8 mouse cellular contexts compared by ENCODE assay signal in the genomic region with DNA sequence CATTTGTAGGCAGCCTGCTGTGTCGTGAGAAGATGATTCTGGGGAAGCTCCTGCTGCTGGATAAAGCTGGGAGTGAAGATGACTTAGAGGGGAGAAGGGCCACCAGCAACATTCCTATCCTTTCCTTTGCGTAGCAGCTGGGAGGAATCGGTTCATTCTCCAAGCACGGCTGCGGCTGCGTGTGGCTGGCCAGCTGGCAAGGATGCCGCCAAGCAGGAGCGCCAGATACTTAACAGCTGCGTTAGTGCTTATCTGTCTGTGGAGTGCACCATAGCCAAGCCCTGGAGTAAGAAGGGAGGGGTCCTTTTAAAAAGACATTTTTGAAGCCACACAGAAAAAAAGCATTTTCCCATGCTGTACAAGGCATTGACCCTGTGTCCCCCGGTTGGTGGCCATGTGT.
DNase-seq lines count a peak whose midpoint lies in the region; ATAC-seq and TF ChIP-seq lines count a peak whose summit lies in the region.

No protein-coding gene starts in this region.

- DNase-seq in forebrain, embryonic 10.5 days (ENCODE audit: extremely low spot score, low spot score), result no peak
- peak; percentile 50 for DNase-seq in gastrocnemius, adult 18-20 months (ENCODE audit: low spot score)
- no peak for DNase-seq in heart, postnatal 0 days (ENCODE audit: low spot score)
- DNase-seq in c-Kit-positive CD71-positive TER-119-positive erythroid progenitor cells, embryonic 14.5 days (ENCODE audit: low spot score), result no peak
- DNase-seq in thymus, postnatal 14 days, result no peak
- no peak for DNase-seq in cerebellum, adult 11-12 months

- no peaks in the 10 kb centered on the region for H3K4me1 ChIP-seq in forebrain, embryonic 15.5 days
- H3K4me1 ChIP-seq in forebrain, embryonic 10.5 days, result no peaks in the 10 kb centered on the region
- 0 out of 2 replicates have a peak, but pooled peaks cover 4% of the 10 kb centered on the region for H3K4me1 ChIP-seq in heart, postnatal 0 days (ENCODE audit: control insufficient read depth, insufficient read depth)
- peaks cover 34% of the 10 kb centered on the region for H3K4me1 ChIP-seq in lung, embryonic 15.5 days

- no peaks in the 10 kb centered on the region for H3K27me3 ChIP-seq in forebrain, embryonic 15.5 days
- H3K27me3 ChIP-seq in forebrain, embryonic 10.5 days (ENCODE audit: poor library complexity, severe bottlenecking), result no peaks in the 10 kb centered on the region
- H3K27me3 ChIP-seq in heart, postnatal 0 days (ENCODE audit: control insufficient read depth, insufficient read depth, low read length), result no peaks in the 10 kb centered on the region
- no peaks in the 10 kb centered on the region for H3K27me3 ChIP-seq in lung, embryonic 15.5 days

- H3K27ac ChIP-seq in forebrain, embryonic 15.5 days (replicated peaks), result no peak overlapping the region
- no peak overlapping the region for H3K27ac ChIP-seq in forebrain, embryonic 10.5 days
- no peak overlapping the region for H3K27ac ChIP-seq in heart, postnatal 0 days (ENCODE audit: low read depth)
- H3K27ac ChIP-seq in lung, embryonic 15.5 days, result peak overlapping the region; percentile 41

- no peaks in the 10 kb centered on the region for H3K36me3 ChIP-seq in forebrain, embryonic 15.5 days
- no peaks in the 10 kb centered on the region for H3K36me3 ChIP-seq in forebrain, embryonic 10.5 days (replicated peaks)
- H3K36me3 ChIP-seq in heart, postnatal 0 days (replicated peaks; ENCODE audit: control insufficient read depth, insufficient read depth, low read length), result no peaks in the 10 kb centered on the region
- H3K36me3 ChIP-seq in lung, embryonic 15.5 days, result no peaks in the 10 kb centered on the region

- no peak overlapping the region for H3K9ac ChIP-seq in forebrain, embryonic 15.5 days (replicated peaks)
- no peak overlapping the region for H3K9ac ChIP-seq in heart, postnatal 0 days (replicated peaks; ENCODE audit: low read depth, low read length)
- H3K9ac ChIP-seq in lung, embryonic 15.5 days, result no peak overlapping the region

- H3K4me3 ChIP-seq in forebrain, embryonic 15.5 days, result no peak overlapping the region
- H3K4me3 ChIP-seq in forebrain, embryonic 10.5 days, result no peak overlapping the region
- no peak overlapping the region for H3K4me3 ChIP-seq in heart, postnatal 0 days (ENCODE audit: low read depth, low read length)
- H3K4me3 ChIP-seq in lung, embryonic 15.5 days, result no peak overlapping the region

- ATAC-seq in forebrain, embryonic 15.5 days (replicated peaks), result 0 out of 2 replicates have a peak, but pooled peaks have one; percentile 41
- ATAC-seq in heart, postnatal 0 days (ENCODE audit: insufficient read depth, low read depth), result peak; percentile 4; the same call in 1 of the 2 replicates
- peak; percentile 86 for ATAC-seq in lung, embryonic 15.5 days (ENCODE audit: borderline replicate concordance, extremely low read depth, low FRiP score, low TSS enrichment)

- no peak overlapping the region for H3K4me2 ChIP-seq in forebrain, embryonic 15.5 days (replicated peaks)
- H3K4me2 ChIP-seq in heart, postnatal 0 days (ENCODE audit: low read depth, low read length), result peak overlapping the region; percentile 21
- H3K4me2 ChIP-seq in lung, embryonic 15.5 days, result peak overlapping the region; percentile 28

- TF ChIP-seq CTCF in heart, postnatal 0 days (IDR thresholded peaks at IDR 0.05; ENCODE audit: low read depth), result no peak

- no peak for TF ChIP-seq EP300 in heart, postnatal 0 days (IDR thresholded peaks at IDR 0.05; ENCODE audit: low read depth)

- H3K9me3 ChIP-seq in forebrain, embryonic 15.5 days, result no peaks in the 10 kb centered on the region
- no peaks in the 10 kb centered on the region for H3K9me3 ChIP-seq in forebrain, embryonic 10.5 days
- H3K9me3 ChIP-seq in heart, postnatal 0 days (replicated peaks; ENCODE audit: control insufficient read depth, low read length), result no peaks in the 10 kb centered on the region
- no peaks in the 10 kb centered on the region for H3K9me3 ChIP-seq in lung, embryonic 15.5 days

- 75% methylated on average over 10 of the region's 10 CpGs for WGBS in forebrain, embryonic 15.5 days
- 89% methylated on average over 10 of the region's 10 CpGs for WGBS in forebrain, embryonic 10.5 days
- WGBS in heart, postnatal 0 days, result 26% methylated on average over 10 of the region's 10 CpGs
- WGBS in lung, embryonic 15.5 days, result 23% methylated on average over 10 of the region's 10 CpGs

Comparison
In these comparisons a context has a peak if more than half of its experiments do, and no peak if none do; other contexts are left out.
1. ATAC-seq: peak in every context shown above with its lines; median percentile 86 in lung, embryonic 15.5 days; 41 in forebrain, embryonic 15.5 days; 4 in heart, postnatal 0 days.